Mouse (Mus musculus): Measurements from ENCODE around the gene Gxylt2. TPM values are rescaled to one million over a fixed set of nuclear protein-coding genes. Genes with fewer than 3 reads are reported as not detected.

The Gxylt2 gene
- polyA plus RNA-seq, 1 experiment: 0.21 TPM

DNA sequence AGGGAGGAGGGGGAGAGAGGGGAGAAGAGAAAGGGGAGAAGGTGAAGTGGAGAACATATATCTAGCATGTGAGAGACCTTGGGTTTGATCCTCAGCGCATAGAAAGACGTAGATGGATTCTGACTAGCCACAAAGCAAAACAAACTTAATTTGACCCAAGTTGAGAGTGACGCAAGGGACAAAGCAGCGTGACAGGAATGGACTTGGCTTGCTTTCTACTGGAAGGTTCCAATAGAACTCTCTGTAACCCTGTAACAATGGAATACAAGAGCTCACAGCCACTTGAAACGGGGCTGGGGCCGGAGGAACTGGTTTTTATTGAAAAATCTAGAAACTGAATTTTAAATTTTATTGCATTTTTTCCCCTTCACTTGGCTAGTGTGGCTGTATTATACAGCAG is 127.2 kb downstream of the Gxylt2 start:
- no peak for DNase-seq (ENCODE audit: low read depth, low spot score)
- WGBS: 90% methylated on average over 6 of the region's 6 CpGs

- peak; percentile 55 for DNase-seq (ENCODE audit: low read depth, low spot score)
- WGBS: 1% methylated on average over 43 of the region's 50 CpGs
Observed at GRCm38 (mm10) chr6:100833355-100833754, 128.8 kb downstream of the Gxylt2 start, which contains the start of gene Ppp4r2. Ppp4r2 (plus strand) TSS chr6:100833622.

DNA sequence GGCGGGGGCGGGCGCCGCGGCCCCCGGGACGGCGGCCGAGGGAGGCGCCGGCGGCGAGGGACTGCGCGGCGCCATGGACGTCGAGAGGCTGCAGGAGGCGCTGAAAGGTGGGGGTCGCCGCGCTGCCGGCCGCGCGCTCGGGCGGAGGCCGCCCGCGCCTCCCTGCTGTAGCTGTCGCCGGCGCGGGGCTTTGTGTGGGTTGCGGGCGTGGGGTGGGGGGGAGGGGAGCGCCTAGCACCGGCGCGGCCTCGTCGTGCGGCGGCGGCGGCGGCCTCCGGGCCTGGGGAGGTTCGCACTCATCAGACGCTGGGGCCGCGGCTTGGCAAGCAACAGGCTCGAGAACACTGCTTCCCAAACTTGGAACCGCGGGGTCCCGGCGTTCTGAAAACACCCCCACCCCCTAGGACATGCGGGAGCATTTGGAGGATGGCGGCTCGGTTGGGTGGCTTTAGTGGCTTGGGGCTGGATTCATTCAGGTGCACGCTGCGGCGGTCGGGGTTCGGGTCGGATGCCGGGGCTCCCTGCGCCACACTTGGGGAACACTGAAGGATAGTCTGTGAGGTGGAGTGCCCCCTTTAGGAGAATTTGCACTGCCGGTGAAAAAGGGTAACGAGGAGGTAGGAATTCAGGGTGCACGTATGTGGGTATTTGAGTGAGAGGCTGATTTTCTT is 129.4 kb downstream of the Gxylt2 start:
- under 1% methylated on average over 49 of the region's 72 CpGs for WGBS
- DNase-seq (ENCODE audit: low read depth, low spot score): no peak

DNA sequence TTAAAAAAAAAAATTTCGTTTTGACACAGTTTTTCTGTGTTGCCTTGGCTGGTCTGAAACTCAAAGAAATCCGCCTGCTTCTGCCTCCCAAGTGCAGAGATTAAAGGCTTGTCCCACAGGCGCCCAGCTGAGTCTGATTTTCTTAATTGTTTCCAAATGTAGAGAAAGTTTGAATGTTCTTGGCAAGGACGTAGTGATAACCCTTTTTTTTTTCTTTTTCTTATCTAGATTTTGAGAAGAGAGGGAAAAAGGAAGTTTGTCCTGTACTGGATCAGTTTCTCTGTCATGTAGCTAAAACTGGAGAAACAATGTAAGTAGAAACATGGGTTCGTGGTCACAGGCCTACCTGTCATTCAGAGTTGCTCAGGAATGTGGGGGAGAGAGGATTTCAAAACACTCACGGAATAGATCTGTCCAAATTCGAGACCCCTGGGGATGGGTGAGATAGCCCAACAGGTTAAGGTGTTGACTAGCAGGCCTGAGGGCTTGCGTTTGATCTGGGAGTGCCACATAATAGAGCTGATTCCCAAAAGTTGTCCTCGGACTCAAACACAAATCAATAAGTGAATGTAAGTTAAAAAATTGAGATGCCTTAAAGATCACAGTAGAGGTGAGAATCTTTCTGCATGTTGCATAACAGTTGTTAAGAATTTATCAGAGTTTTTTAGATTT is 130.1 kb downstream of the Gxylt2 start:
- 24% methylated on average over 9 of the region's 9 CpGs for WGBS
- DNase-seq (ENCODE audit: low read depth, low spot score): no peak

DNA sequence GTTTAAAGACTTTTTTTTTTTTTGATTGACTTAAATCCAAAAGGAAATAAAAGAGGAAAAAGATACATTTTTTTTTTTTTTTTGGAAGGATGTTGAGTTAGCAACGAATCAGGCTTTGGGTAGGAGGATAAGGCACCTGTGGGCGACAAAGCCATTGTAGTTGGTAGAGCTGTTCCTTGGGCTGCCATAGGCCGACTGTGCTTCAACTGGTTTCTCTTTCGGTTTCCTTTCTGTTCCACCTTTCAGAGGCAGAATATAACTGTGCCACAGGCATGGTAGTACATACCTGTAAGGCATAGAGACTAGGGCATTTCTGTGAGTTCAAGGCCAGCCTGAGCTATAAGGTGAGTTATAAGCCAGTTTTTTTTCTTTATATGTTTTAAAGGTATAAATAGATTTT is 140.5 kb downstream of the Gxylt2 start:
- 73% methylated on average over 4 of the region's 4 CpGs for WGBS
- no peak for DNase-seq (ENCODE audit: low read depth, low spot score)

- 73% methylated on average over 5 of the region's 5 CpGs for WGBS
- DNase-seq (ENCODE audit: low read depth, low spot score): no peak
Observed at GRCm38 (mm10) chr6:100847264-100847663, 142.7 kb downstream of the Gxylt2 start.

DNA sequence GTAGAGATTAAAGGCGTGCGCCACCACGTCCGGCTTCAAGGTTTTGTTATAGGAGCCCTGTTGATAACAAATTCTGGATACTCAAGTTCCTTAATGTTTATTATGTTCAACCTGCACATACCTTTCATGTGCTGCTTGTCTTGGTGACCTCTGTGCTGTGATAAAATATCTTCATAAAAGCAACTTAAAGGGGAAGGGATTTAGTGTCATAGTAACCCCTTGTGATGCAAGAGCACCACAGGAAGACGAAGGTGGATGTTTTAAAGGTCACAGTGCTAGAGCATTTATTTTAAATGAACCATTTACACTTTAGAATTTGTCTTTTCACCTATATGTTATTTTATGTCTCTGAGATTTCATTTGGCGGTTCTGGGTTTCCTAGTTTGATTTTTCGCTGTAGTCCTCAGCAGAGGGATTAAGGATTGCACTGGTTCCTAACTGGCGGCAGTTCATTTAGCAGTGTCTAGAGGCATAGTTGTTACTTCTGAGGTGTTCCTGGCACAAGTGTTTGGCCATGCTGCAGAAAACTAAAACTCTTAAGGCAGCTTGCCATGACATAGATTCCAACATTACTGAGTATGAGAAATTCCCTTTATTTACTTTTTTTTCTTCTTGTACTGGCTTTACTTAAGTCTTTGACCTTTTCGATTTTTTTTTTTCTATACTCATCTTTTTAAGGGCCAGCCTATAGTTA is 144.3 kb downstream of the Gxylt2 start:
- 60% methylated on average over 9 of the region's 9 CpGs for WGBS
- DNase-seq (ENCODE audit: low read depth, low spot score): no peak

DNA sequence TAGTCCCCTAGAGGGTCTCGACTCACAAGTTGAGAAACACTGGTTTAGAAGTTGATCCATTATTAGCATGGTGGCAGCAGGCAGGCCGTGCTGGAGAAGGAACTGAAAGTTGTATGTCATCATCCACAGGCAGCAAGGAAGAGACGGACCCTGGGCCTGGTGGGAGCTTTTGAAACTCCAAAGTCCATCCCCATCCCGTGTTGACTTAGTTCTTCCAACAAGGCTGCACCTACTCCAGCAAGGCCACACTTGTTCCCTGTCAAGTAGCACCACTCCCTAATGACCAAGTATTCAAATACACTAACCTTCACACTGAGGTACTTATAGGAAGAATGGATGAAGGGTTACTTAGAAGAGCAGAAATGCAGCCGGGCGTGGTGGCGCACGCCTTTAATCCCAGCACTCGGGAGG is 146.1 kb downstream of the Gxylt2 start:
- 55% methylated on average over 9 of the region's 9 CpGs for WGBS
- no peak for DNase-seq (ENCODE audit: low read depth, low spot score)

DNA sequence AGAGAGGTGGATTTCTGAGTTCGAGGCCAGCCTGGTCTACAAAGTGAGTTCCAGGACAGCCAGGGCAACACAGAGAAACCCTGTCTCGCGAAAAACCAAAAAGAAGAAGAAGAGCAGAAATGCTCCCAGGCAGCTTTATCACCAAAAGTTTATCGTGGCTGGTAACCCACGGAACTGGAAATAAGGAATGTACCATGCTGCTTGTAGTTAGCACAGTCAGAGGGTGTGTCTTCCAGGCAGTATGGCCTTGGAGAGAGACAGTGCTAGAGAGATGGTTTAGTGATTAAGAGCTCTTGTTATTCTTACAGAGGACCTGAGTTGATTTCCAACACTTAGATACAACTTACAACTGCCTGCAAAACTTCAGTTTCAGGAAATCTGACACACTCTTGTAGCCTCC is 146.5 kb downstream of the Gxylt2 start:
- no peak for DNase-seq (ENCODE audit: low read depth, low spot score)
- 48% methylated on average over 5 of the region's 5 CpGs for WGBS

Other genes with a start within 250 kb of the Gxylt2 start
- 3.2 and 3.8 TPM in 2 replicates for gene Shq1, start 33.6 kb upstream of the Gxylt2 start, polyA plus RNA-seq (2012; rRNA removed)
- gene Ppp4r2, start 128.9 kb downstream of the Gxylt2 start, polyA plus RNA-seq (2012; rRNA removed): 12.6 and 14.6 TPM in 2 replicates